Mouse (Mus musculus): ENCODE measurements at regions not wholly inside any gene's neighbourhood (a gene's known extent, or its start where the extent isn't known, plus 50 kb on each side); places are given as distances from the start of the nearest gene placed in this dataset.

DNA sequence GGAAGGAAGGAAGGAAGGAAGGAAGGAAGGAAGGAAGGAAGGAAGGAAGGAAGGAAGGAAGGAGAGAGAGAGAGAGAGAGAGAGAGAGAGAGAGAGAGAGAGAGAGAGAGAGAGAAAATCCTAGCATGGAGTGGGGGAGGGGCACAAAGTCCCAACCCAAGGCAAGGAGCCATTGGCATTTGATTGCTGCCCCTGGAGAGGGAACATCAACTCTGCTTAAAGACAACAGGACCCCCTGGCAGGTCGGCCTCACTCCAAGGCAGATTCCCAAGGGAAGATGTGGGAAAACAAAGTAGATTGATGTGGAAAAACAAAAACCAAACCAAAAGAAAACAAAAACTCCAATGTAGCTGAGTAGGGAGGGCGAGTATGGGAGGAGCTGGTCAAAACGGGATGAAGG, 49.9 kb upstream of the Fzd10 start:
- Histone ChIP-seq H3K4me2 (peak overlapping the region; percentile 57; the same call in 1 of the 2 replicates), H3K36me3 (no peaks in the 10 kb centered on the region)
- 12% methylated on average over 3 of the region's 3 CpGs for WGBS

DNA sequence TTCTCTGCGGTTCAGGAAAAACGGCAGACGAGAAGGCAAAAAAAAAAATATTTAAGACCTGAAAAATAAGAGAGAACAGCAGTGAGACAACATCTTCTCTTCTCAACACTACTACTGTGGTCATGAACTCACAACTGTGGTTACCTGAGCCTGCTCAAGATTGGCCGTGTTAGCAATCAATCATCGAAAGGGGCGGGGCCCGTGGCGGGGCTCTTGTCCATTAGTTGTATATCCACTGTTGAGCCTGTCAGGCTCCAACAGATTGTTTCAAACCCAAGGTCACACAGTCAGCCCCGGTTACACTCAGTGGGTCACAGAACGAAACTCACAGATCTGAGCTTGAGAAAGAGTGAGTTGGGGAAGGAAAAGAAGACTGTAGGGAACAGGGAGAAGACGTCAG, 50.8 kb upstream of the Fzd10 start:
- H3K9ac ChIP-seq = no peak overlapping the region
- no peak overlapping the region for H3K4me3 ChIP-seq (replicated peaks)
- H3K4me2 ChIP-seq = no peak overlapping the region
- WGBS = 85% methylated on average over 11 of the region's 11 CpGs
- no peaks in the 10 kb centered on the region for H3K9me3 ChIP-seq (replicated peaks)
- H3K36me3 ChIP-seq = no peaks in the 10 kb centered on the region
- H3K4me1 ChIP-seq = peaks cover 18% of the 10 kb centered on the region
- H3K27me3 ChIP-seq = peaks cover 27% of the 10 kb centered on the region
- no peak for ATAC-seq (replicated peaks; ENCODE audit: low FRiP score)
- no peak overlapping the region for H3K27ac ChIP-seq

More for the DNA sequence above, 49.9 kb upstream of the Fzd10 start:
- Histone ChIP-seq H3K4me3 (replicated peaks) (no peak overlapping the region), H3K27ac (no peak overlapping the region), H3K9ac (no peak overlapping the region), H3K9me3 (replicated peaks) (no peaks in the 10 kb centered on the region), H3K27me3 (peaks cover 27% of the 10 kb centered on the region), H3K4me1 (peaks cover 18% of the 10 kb centered on the region)
- 0 out of 2 replicates have a peak, but pooled peaks have one; percentile 33 for ATAC-seq (replicated peaks; ENCODE audit: low FRiP score)

DNA sequence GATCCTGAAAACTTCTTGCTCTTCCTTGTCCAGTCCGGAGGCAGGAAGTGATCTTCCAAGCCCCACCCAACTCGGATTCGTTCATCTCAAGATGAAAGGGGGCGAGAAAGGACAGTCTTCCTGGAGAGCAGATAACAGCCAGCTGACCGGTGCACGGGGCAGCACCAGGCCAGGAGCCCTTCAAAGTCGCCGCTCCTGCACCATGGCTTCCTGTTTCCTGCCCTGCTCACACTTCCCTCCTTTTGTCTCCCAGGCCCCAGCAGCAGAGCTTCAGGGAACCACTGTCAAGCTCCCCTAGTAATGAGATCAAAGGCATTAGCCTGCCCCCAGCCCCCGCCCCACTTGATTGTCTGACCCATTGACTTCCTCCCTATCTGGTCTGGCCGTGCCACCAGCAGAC, 58.6 kb upstream of the Fzd10 start:
- 3% methylated on average over 10 of the region's 10 CpGs for WGBS
- peak; percentile 71 for ATAC-seq (replicated peaks; ENCODE audit: low FRiP score)
- H3K9ac ChIP-seq = no peak overlapping the region

DNA sequence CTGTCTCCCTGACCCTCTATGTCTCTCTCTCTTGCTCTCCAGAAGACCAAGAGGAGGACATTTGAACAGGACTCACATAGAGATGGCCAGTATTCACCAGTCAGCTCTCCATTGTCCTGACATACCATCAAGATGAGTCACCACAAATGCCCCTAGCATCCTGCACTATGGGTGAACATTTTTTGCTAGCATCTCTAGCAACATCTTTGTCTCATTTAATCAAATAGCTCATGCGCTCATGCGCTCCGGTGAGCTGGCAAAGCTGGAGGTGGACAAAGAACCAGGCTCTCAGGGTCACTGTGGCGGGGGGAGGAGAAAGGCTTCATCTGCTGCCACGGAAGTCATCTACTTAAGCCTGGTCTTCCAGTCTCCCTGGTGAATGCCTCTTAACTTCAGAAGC, 62.0 kb upstream of the Fzd10 start:
- H3K27me3 ChIP-seq = peaks cover 6% of the 10 kb centered on the region; the same call in 1 of the 2 replicates
- H3K4me3 ChIP-seq (replicated peaks) = no peak overlapping the region
- H3K4me1 ChIP-seq = peaks cover 19% of the 10 kb centered on the region
- H3K9me3 ChIP-seq (replicated peaks) = no peaks in the 10 kb centered on the region
- H3K36me3 ChIP-seq = no peaks in the 10 kb centered on the region
- H3K9ac ChIP-seq = no peak overlapping the region
- H3K27ac ChIP-seq = no peak overlapping the region
- 76% methylated on average over 5 of the region's 5 CpGs for WGBS
- H3K4me2 ChIP-seq = no peak overlapping the region
- no peak for ATAC-seq (replicated peaks; ENCODE audit: low FRiP score)

More for the DNA sequence above, 58.6 kb upstream of the Fzd10 start:
- H3K27me3 ChIP-seq = peaks cover 6% of the 10 kb centered on the region; the same call in 1 of the 2 replicates
- peaks cover 12% of the 10 kb centered on the region for H3K4me1 ChIP-seq
- H3K9me3 ChIP-seq (replicated peaks) = no peaks in the 10 kb centered on the region
- peak overlapping the region; percentile 49 for H3K4me2 ChIP-seq
- 0 out of 2 replicates have a peak overlapping the region, but pooled peaks have one; percentile 10 for H3K27ac ChIP-seq
- no peaks in the 10 kb centered on the region for H3K36me3 ChIP-seq
- no peak overlapping the region; the same call in 1 of the 2 replicates for H3K4me3 ChIP-seq (replicated peaks)

DNA sequence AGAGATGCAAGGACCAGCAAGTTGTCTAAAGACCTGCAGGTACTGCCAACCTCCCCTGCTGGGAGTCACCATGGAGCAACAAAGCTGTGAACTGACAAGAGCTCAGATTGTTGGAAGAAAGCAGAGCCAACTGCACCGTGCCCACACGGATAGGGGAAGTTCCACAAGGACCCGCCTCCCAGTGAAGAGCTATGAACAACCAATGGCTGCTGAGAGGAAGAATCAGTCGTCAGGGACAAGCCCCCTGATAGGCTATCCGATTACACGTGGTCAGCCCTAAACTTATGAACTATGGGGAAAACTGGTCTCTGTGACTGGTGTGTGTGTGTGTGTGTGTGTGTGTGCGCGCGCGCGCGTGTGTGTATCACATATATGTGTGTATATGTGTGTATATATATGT, 63.4 kb upstream of the Fzd10 start:
- Histone ChIP-seq H3K27ac (no peak overlapping the region), H3K4me2 (peak overlapping the region; percentile 50), H3K9ac (no peak overlapping the region), H3K9me3 (replicated peaks) (no peaks in the 10 kb centered on the region), H3K27me3 (peaks cover 3% of the 10 kb centered on the region; the same call in 1 of the 2 replicates), H3K4me3 (replicated peaks) (peak overlapping the region; percentile 24), H3K4me1 (peaks cover 17% of the 10 kb centered on the region), H3K36me3 (no peaks in the 10 kb centered on the region)
- ATAC-seq (replicated peaks; ENCODE audit: low FRiP score) = peak; percentile 50; the same call in 1 of the 2 replicates
- 54% methylated on average over 12 of the region's 12 CpGs for WGBS

DNA sequence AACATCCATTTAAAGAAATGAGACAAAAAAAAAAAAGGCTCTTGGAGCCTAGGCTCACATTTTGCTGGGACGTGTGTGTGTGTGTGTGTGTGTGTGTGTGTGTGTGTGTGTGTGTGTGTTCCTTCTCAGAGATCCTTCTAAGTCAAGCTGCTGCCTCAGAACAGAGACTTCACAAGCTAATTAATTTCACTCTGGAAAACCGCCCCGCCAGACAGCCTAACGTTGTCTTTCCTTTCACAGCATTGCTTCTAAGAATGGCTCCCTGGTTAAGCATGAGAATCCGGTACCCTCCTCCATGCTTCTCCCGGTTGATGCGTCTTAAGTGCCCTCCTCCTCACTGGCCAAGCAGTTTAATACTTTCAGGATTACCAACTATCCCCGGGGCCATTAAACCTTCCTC, 64.3 kb upstream of the Fzd10 start:
- Histone ChIP-seq H3K9me3 (replicated peaks) (no peaks in the 10 kb centered on the region), H3K27ac (no peak overlapping the region), H3K4me2 (peak overlapping the region; percentile 50), H3K27me3 (peaks cover 3% of the 10 kb centered on the region; the same call in 1 of the 2 replicates), H3K36me3 (no peaks in the 10 kb centered on the region), H3K4me1 (peaks cover 9% of the 10 kb centered on the region), H3K4me3 (replicated peaks) (peak overlapping the region; percentile 24), H3K9ac (no peak overlapping the region)
- 10% methylated on average over 8 of the region's 8 CpGs for WGBS
- ATAC-seq (replicated peaks; ENCODE audit: low FRiP score) = 0 out of 2 replicates have a peak, but pooled peaks have one; percentile 56

DNA sequence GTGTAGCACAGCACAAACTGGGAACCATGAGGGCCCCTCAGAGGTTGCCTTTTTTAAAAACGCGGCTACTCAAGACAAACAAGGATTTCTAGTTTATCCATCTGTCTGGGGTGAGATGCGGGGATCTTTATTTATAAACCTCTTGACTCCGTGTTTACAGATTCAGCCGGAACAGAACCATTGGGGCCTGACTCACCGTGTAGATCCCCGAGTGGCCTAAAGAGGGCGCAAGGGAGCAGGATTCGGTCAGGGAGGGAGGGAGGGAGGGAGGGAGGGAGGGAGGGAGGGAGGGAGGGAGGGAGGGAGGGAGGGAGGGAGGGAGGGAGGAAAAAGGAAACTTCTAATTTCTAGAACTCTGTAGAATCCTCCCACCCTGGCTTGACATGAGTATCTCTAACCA, 73.4 kb upstream of the Fzd10 start:
- Histone ChIP-seq H3K9ac (no peak overlapping the region), H3K4me3 (replicated peaks) (no peak overlapping the region), H3K4me1 (peaks cover 10% of the 10 kb centered on the region), H3K27ac (no peak overlapping the region), H3K4me2 (no peak overlapping the region), H3K27me3 (peaks cover 8% of the 10 kb centered on the region; the same call in 1 of the 2 replicates), H3K9me3 (replicated peaks) (no peaks in the 10 kb centered on the region), H3K36me3 (no peaks in the 10 kb centered on the region)
- 52% methylated on average over 7 of the region's 9 CpGs for WGBS
- no peak for ATAC-seq (replicated peaks; ENCODE audit: low FRiP score)

DNA sequence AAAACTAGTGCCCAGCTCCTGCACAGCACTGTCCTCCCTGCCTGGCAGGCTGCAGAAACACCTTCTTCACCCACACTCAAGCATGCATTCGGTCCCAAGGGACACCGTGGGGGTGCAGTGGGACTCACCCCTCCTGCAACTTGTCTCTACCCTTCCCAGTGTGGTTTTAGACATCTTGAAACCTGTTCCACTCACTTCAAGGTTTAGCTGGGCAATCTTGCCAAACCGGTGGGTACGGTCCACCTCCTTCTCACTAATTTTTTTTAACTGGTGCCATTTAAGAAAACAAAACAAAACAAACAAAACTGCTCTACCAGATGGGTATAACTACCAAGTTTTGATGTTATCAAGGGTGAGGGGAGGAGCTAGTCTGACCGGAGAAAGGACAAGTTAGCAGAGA, 74.2 kb upstream of the Fzd10 start:
- no peak overlapping the region for H3K9ac ChIP-seq
- no peaks in the 10 kb centered on the region for H3K36me3 ChIP-seq
- H3K4me3 ChIP-seq (replicated peaks) = no peak overlapping the region
- peaks cover 8% of the 10 kb centered on the region; the same call in 1 of the 2 replicates for H3K27me3 ChIP-seq
- H3K9me3 ChIP-seq (replicated peaks) = no peaks in the 10 kb centered on the region
- H3K27ac ChIP-seq = no peak overlapping the region
- peaks cover 10% of the 10 kb centered on the region for H3K4me1 ChIP-seq
- no peak for ATAC-seq (replicated peaks; ENCODE audit: low FRiP score)
- WGBS = 69% methylated on average over 5 of the region's 5 CpGs
- H3K4me2 ChIP-seq = no peak overlapping the region

DNA sequence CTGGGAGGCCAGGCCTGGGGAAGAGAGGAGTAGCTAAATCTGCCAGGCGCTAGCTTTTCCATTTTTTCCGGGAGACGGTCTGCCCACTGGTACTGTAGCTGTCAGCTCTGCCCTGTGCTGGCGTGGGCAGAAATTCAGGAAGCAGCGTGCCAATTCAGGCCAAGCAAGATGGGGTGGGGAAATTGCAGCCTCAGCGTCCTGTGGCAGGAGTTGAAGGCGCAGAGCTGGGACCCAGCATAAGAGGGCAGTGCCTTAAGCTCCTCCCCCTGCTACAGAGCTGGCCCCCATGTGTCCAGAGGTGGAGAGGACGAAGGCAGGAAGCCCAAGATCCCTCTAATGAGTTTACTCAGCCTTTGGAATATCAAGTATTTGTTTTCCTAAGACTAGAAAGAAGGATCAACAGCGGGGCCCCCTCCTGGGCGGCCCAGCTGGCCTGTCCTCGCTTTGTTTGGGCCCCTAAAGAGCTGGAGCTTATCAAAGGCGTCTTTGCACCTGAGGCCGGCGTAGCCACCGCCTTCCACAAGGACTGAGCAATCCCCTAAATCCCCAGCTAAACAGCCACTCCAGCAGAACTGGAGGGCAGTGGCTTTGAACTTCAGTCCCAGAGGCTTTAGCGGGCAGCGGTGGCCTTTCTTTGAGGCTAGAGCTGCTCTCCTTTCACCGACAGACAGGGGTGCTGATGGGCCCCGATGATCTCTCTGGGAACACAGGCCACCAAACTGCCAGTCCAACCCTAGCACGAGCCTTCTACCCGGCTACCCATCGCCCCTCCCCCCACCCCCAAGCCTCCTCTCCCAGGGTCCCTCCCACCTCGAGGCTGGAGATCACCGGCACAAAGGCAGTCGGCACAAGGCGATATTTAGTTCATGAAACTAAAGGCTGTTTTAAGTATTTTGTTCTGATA, 76.0 kb upstream of the Fzd10 start:
- peak; percentile 59; the same call in 1 of the 2 replicates for ATAC-seq (replicated peaks; ENCODE audit: low FRiP score)
- Histone ChIP-seq H3K9ac (no peak overlapping the region), H3K4me2 (no peak overlapping the region), H3K4me1 (peaks cover 10% of the 10 kb centered on the region), H3K36me3 (no peaks in the 10 kb centered on the region), H3K4me3 (replicated peaks) (no peak overlapping the region), H3K27ac (no peak overlapping the region), H3K9me3 (replicated peaks) (no peaks in the 10 kb centered on the region), H3K27me3 (peaks cover 18% of the 10 kb centered on the region; the same call in 1 of the 2 replicates)
- WGBS = 10% methylated on average over 26 of the region's 26 CpGs

DNA sequence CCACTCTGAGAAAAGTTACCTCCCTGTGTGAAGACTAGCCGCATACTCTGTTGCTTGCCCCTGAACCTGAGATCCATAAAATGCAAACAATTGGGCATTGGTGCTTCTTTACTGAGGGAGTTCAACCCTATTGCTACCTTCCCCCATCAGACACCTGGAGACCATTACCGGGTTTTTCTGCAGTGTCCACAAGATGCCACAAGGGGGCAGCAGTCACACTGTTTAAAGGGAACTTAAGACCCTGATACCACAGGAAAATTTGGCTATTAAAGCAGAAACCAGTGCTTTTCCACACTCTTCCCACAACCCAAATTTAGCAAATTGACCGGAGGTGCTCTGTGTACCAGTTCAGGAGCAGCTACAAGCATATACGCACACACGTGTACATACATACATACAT, 78.0 kb upstream of the Fzd10 start:
- no peak for ATAC-seq (replicated peaks; ENCODE audit: low FRiP score)
- no peak overlapping the region for H3K4me3 ChIP-seq (replicated peaks)
- H3K27me3 ChIP-seq = peaks cover 36% of the 10 kb centered on the region; the same call in 1 of the 2 replicates
- H3K4me2 ChIP-seq = no peak overlapping the region
- H3K9me3 ChIP-seq (replicated peaks) = no peaks in the 10 kb centered on the region
- no peaks in the 10 kb centered on the region for H3K36me3 ChIP-seq
- WGBS = 33% methylated on average over 5 of the region's 5 CpGs
- H3K4me1 ChIP-seq = peaks cover 10% of the 10 kb centered on the region
- H3K27ac ChIP-seq = no peak overlapping the region
- H3K9ac ChIP-seq = no peak overlapping the region

DNA sequence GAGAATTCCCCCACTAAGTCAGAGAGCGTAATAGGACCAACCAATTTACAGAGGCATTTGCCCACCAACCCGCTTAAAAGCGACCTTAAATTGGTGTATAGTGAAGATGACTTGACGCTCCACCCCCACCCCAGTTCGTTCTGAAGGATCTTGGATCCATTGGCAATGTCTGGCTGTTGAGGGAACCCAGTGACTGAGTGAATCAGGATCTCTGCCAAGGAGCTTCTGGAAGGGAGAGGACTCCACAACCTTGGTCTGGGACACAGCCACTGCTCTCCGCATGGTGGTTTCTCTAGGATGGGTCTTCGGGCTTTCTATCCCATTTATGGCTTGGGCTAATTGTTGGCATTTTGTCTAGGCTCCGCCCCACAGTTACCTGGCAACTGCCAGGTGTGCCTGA, 83.3 kb upstream of the Fzd10 start:
- Histone ChIP-seq H3K4me1 (no peaks in the 10 kb centered on the region), H3K27ac (no peak overlapping the region), H3K36me3 (no peaks in the 10 kb centered on the region), H3K4me3 (replicated peaks) (no peak overlapping the region), H3K9ac (no peak overlapping the region), H3K9me3 (replicated peaks) (no peaks in the 10 kb centered on the region), H3K4me2 (no peak overlapping the region), H3K27me3 (peaks cover 41% of the 10 kb centered on the region)
- ATAC-seq (replicated peaks; ENCODE audit: low FRiP score) = no peak
- WGBS = 39% methylated on average over 8 of the region's 8 CpGs

DNA sequence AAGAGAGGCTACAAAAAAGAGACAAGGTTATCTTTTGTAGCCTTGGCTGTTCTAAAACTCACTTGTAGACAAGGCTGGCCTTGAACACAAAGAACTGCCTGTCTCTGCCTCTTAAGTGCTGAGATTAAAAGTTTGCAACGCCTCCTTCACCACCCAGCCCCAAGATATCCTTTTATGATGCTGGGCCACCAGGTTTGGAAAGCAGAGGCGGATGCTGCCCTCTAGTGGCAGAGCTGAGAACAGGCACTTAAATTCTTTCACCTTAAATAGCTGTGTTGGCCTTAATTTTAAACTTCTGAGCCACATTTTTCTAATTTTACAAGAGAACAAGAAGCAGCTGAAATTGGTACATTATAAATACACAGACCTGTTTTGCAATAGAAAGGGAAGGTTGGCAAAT, 82.5 kb upstream of the Tmem132d start:
- no peak overlapping the region for H3K4me2 ChIP-seq
- no peak for ATAC-seq (replicated peaks; ENCODE audit: low FRiP score)
- no peak overlapping the region for H3K9ac ChIP-seq
- H3K9me3 ChIP-seq (replicated peaks) = no peaks in the 10 kb centered on the region
- H3K27me3 ChIP-seq = peaks cover 36% of the 10 kb centered on the region
- no peak overlapping the region for H3K4me3 ChIP-seq (replicated peaks)
- no peak overlapping the region for H3K27ac ChIP-seq
- no peaks in the 10 kb centered on the region for H3K4me1 ChIP-seq
- H3K36me3 ChIP-seq = no peaks in the 10 kb centered on the region
- 9% methylated on average over 2 of the region's 2 CpGs for WGBS
